In the genomic region with DNA sequence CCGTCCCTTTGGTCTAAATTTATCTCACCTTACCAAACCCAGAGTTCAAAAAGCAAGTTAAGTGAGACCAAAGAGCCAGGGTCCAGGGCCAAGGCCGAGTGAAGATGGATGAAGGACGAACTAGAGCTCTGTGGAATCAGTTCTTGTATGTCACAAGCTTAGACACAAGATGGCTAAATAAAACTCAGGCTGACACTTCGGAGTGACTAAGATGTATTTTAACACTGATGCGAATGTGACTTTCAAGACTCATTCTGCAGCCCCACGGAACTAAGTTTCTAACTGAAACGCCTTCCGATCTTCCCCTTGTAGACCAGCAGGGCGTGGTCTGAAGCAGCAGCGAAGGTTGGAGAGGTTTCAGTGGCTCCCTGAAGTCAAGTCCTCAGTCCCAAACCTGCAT, we compare ENCODE assay signal across 29 mouse cellular contexts.
"Had no signal": no experiment of that assay in that cellular context is flagged by ENCODE, and none has a peak within 500 bp of the region (broad histone marks: within the 10 kb centered on the region; RNA-seq: fewer than 3 reads in every experiment).

No protein-coding gene starts in this region.

- DNase-seq: left cerebral cortex, postnatal 4 days; liver; liver, embryonic 13.5 days; liver, postnatal 0 days; lung, adult 18-20 months; lung, adult 2 months; lung, embryonic 14.5 days; lung, postnatal 10 days; lung, postnatal 14 days; lung, postnatal 36 days; lung, postnatal 4 days; midbrain, embryonic 14.5 days had no signal

- H3K27ac ChIP-seq: limb, embryonic 10.5 days; limb, embryonic 12.5 days; limb, embryonic 13.5 days; limb, embryonic 15.5 days; liver, embryonic 12.5 days; liver, embryonic 13.5 days; liver, embryonic 14.5 days; liver, embryonic 15.5 days; lung, embryonic 15.5 days; macrophage; midbrain, embryonic 10.5 days; midbrain, embryonic 12.5 days; midbrain, embryonic 13.5 days; midbrain, embryonic 15.5 days had no signal

- H3K36me3 ChIP-seq: limb, embryonic 10.5 days; limb, embryonic 12.5 days; limb, embryonic 13.5 days; limb, embryonic 15.5 days; liver, embryonic 12.5 days; liver, embryonic 13.5 days; liver, embryonic 15.5 days; lung, embryonic 15.5 days; midbrain, embryonic 10.5 days; midbrain, embryonic 12.5 days; midbrain, embryonic 13.5 days; midbrain, embryonic 15.5 days had no signal

- H3K4me1 ChIP-seq: limb, embryonic 10.5 days; limb, embryonic 12.5 days; limb, embryonic 13.5 days; limb, embryonic 15.5 days; liver, embryonic 12.5 days; liver, embryonic 13.5 days; liver, embryonic 15.5 days; lung, embryonic 15.5 days; megakaryocyte, embryonic 14.5 days; midbrain, embryonic 10.5 days; midbrain, embryonic 12.5 days; midbrain, embryonic 13.5 days; midbrain, embryonic 15.5 days had no signal

- H3K4me3 ChIP-seq: limb, embryonic 10.5 days; limb, embryonic 12.5 days; limb, embryonic 13.5 days; limb, embryonic 15.5 days; liver, embryonic 12.5 days; liver, embryonic 13.5 days; liver, embryonic 15.5 days; lung, embryonic 15.5 days; megakaryocyte, embryonic 14.5 days; midbrain, embryonic 10.5 days; midbrain, embryonic 12.5 days; midbrain, embryonic 13.5 days; midbrain, embryonic 15.5 days; myocyte had no signal

- ATAC-seq: liver, embryonic 12.5 days; liver, postnatal 0 days; lung, postnatal 0 days; midbrain, embryonic 13.5 days; midbrain, embryonic 15.5 days; midbrain, embryonic 16.5 days had no signal

- H3K27me3 ChIP-seq: limb, embryonic 12.5 days; limb, embryonic 13.5 days; limb, embryonic 15.5 days; liver, embryonic 12.5 days; liver, embryonic 13.5 days; liver, embryonic 15.5 days; lung, embryonic 15.5 days; megakaryocyte, embryonic 14.5 days; midbrain, embryonic 12.5 days; midbrain, embryonic 13.5 days; midbrain, embryonic 15.5 days had no signal
